Mouse (Mus musculus) 3134 (cell line): ENCODE data around the gene Cox5b.
"Not testable (repeated sequence)": the region's sequence is repeated elsewhere in the genome, so short reads cannot be mapped to it uniquely, and the experiment has no call there.

Experiments used
- DNase-seq: peaks from one replicate; pipeline ENCODE4 v3.0.0-alpha.2; 2011; ENCODE audit warnings: low spot score; ENCODE audit not compliant: insufficient read length; ENCODE audit errors: extremely low read depth

Gene Cox5b

DNA sequence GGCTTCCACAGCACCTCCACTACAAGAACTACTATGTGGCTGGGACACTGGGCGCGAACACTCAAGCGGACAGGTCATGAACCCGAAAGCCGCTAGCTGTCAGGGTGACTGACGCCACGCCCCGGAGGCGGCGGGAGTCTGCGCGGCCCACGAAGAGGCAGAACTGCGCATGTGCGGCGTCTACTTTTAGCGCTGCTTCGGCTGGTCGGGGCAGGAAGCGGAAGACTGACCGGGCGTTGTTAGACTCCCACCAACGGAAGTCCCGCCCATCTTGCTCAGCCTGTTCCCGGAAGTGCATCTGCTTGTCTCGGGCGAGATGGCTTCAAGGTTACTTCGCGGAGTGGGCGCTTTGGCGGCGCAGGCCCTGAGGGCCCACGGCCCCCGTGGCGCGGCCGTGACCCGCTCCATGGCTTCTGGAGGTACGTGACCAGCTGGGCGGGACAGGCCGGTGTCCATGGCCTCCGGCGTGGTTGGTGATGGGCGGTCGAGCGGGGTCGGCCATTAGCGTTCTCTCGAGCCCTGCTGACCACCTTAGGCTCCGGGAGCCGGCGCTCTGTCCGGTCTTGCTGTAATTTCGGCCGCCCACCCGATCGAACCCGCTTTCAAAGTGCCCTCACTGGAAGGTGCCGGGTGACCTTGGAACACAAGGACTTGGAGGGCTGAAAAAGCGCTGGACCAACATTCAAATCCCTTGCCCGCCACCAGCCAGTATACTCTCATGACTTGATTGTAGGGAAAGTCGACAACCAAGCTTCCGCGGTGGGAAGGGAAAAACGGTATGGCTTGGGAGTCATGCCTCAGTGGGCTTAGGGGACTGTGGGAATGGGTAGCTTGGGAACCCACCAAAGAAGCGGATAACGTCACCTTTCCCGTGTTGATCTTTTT lies at the start of gene Cox5b:
Cox5b (plus strand) TSS at position 179 of the 885 bp plus-strand sequence.
- peak; percentile 99 for DNase-seq

- DNase-seq: no peak
These were observed 47.2 kb upstream of the Cox5b start for GRCm38 (mm10) chr1:36643957-36644614.

- DNase-seq: no peak
These were observed 46.6 kb upstream of the Cox5b start for GRCm38 (mm10) chr1:36644615-36645007.

GRCm38 (mm10) chr1:36646285-36646684 lies 45.0 kb upstream of the Cox5b start:
- no peak for DNase-seq

DNA sequence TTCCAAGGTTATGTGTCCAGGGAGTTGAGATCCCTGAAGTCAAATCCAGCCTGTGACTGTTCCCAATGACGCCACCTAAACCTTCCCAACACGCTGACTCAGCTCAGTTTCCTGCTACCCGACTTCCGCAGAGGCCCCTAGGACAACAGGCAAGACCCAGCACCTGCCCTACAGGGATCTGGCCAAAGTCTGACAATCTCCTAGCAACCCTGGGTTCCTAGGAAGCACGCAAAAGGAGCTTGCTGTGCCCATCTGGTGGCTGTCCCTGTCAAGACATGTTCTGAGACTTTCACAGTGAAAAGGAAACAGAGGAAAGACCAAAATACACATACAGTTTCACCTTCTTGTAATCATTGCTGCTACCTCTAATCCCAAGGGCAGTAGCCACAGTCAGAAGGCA lies 43.6 kb upstream of the Cox5b start:
- peak; percentile 13 for DNase-seq

DNA sequence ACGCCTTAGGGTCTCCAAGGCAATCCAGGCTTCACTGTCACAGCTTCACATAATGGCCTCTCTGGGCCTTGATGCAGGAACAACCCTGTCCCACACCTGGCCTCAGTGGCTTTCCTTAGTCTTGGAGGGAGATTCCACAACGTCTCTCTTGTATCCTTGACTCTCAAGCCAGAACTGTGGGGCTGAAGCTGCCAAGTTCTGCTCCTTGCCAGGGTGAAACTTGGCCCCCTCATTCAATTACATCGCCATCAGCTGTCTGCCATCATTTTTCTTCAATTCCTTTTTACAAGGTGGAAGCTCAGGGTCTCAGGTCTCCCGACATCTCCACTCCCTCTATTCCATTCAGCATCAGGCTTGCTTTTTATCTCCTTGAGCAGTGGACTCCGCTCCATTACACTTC lies 36.2 kb upstream of the Cox5b start:
- DNase-seq: no peak

DNA sequence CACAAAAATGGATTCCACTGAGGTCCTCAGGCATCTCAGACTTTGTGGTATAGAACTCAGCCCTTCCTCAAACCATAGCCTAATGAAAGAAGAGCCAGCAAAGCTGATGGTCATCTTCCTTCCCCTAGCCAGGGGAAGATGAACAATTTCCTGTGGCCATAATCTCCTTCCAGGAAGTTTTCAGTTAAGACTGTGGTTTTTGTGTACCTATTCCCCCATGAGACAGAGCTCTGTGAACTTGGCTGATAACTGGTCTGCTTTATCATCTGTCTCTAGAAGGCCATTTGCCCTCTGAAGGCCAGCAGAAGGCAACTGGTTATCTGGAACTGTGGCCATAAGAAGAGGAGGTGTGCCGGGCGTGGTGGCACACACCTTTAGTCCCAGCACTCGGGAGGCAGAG lies 35.0 kb upstream of the Cox5b start:
- no peak for DNase-seq

- DNase-seq: no peak
These were observed 33.4 kb upstream of the Cox5b start for GRCm38 (mm10) chr1:36657658-36658415.

DNA sequence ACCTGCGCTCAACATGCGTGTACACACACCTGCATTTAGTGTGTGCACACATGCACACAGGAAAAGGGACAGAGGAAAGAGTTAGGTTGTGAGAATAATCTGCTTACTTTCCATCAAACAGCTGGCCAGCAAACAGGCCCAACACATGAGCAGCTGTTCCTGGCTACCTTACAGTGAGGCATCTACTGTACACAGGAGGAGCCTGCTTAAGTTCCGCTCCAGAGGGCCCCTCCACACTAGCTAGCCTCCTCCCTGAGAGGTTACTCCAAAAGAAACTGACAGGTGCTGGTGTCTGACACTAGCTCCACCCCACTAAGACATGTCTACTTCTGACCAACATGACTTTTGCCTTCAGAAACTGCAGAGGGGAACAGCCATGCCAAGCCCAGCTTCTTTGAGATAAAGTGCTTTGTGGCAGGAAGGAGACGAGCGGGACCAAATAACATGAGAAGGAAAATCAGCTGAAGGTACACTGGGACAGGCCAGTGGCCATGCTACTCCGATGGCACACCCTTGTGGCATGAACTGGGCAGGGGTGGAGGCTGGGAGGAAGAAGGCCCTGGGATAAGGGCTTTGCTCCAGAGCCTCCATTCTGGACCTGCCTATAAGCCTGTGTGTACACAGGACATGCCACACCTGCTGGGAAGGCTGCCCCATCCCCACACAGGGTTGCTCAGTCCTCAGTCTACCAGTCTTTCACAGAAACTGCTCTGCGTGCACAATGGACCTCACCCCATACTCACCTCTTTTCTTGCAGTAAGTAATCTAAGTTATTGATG lies 32.4 kb upstream of the Cox5b start:
- DNase-seq: no peak

GRCm38 (mm10) chr1:36664457-36664856 lies 26.8 kb upstream of the Cox5b start:
- no peak for DNase-seq

- DNase-seq: no peak
These were observed 26.0 kb upstream of the Cox5b start for GRCm38 (mm10) chr1:36665165-36665723.

DNA sequence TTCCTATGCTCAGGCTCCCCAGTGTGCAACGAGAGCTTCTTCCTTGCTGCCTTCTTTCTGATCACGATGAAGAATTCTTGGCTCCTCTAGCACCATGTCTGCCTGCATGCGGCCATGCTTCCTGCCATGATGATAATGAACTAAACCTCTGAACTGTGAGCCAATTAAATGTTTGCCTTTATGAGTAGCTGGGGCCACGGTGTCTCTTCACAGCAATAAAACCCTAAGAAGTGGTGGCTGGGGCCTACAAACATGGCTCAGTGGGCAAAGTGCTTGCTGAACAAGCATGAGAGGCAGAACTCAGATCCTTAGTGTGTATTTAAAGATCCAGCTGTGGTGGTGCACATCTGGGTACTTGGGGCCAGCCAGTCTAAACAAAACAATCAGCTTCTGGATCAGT lies 25.3 kb upstream of the Cox5b start:
- DNase-seq: no peak

DNA sequence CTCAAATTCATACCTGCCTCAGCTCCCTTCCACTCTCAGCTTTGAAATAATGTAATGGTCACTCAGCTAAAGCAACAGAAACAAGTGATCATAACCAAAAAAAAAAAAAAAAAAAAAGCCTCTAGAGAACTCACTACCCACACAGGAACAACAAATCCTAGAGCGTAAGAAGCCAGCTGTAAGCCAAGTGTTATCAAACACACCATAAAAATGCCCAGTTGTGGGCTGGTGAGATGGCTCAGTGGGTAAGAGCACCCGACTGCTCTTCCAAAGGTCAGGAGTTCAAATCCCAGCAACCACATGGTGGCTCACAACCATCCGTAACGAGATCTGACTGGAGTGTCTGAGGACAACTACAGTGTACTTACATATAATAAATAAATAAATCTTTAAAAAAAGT lies 23.2 kb upstream of the Cox5b start:
- DNase-seq: not testable (repeated sequence)

- DNase-seq: no peak
These were observed 21.0 kb upstream of the Cox5b start for GRCm38 (mm10) chr1:36670256-36670655.

- DNase-seq: no peak
These were observed 20.0 kb upstream of the Cox5b start for GRCm38 (mm10) chr1:36671260-36671659.

DNA sequence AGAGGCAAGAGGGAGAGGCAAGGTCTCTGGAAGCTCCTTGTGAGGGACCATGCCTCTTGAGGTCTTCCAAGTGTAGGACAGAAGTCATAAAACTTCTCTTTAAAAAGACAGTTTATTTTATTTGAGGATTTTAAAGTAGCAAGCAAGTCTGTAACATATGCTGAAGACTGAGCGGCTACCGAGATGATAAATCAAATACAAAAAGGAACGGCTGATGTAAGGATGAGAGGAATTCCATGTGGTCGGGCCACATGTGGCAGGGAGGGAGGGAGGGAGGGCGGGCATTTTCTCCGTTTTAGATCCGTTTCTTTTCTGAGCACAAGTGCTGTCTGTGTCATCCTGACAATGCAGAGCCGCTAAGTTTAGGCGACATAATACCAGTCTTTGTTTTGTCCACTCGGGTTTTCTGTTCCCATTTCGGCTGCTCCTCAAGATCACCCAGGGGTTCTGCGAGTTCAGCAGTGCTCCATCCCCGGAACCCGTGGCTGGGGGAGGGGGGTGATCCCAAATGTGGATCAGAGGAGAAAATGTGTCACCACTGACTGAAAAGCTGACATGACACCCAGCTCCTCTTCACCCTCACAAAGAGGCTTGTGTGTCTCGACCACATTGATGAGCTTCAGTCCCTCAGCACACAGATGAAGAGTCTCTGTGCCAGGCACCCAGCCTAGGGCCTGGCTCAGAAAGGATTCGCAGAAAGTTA lies 18.4 kb upstream of the Cox5b start:
- no peak for DNase-seq

DNA sequence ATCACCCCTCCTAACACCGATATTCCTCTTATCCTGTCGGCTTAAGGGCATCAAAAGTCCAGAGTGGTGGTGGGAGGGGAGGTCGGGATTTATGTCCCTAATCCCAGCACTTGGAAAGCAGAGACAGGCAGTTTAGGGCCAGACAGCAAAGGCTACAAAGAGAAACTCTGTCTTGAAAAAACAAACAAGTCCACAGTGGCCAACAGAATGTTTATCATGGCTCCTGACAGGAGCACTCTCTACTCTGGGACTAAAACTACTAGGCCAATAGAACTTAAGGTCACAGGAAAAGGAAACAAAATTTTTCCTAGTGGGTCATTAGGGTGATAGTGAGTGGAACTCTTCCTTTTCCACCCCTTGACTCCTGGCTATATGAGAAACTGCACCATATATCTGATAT lies 16.3 kb upstream of the Cox5b start:
- DNase-seq: no peak

GRCm38 (mm10) chr1:36680893-36681292 lies 10.4 kb upstream of the Cox5b start:
- no peak for DNase-seq

DNA sequence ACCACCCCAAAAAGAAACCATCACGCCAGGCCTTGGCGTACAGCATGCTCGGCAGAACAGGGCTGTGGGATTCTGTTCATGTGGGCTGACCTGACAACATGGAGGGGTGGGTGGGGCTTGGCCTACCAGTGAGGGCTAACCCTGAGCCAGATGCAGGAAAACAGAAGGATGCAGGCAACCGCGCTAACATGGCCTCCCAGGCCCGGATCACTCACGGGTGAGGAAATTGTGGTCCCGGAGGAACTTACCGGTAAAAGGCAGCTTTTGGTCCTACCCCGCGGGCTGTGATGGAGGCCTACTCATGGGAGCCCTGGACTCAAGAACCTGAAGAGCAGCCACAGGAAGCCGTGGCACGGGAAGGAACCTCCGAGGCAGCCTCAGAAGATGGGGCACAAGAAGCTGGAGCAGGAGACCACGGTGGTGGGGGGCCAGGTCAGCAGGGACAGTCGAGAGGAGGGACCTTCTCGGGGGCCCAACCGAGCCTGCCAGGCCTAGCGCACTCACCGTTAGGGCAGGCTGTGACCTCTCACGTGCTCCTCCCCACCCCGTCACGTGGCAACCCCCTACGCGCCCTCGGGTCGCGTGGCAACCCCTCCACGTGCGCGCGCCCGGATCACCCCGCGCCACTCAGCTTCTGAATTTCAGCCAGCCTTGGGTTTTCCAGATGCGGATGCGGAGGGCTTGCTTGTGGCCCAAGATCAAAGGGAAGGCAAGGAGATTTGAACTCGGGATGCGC lies 8.5 kb upstream of the Cox5b start, which contains the start of gene Fam178b:
Fam178b (minus strand) TSS at position 564 of the 736 bp plus-strand sequence.
- no peak for DNase-seq
